Mouse (Mus musculus): ENCODE measurements around the gene Dgki. TPM values are rescaled to one million over a fixed set of nuclear protein-coding genes. Genes with fewer than 3 reads are reported as not detected.
A peak's percentile ranks its signal among the peaks of the same experiment; 100 is the strongest.

Dgki gene
- total RNA-seq, 2 experiments from 2014 or later, result 0.61 to 1.7 TPM

GRCm38 (mm10) chr6:36809747-36810285 is 490.2 kb downstream of the Dgki start, which contains the start of gene Ptn:
TSS of gene Ptn (minus strand) at chr6:36810220.
- peak; percentile 18 for DNase-seq

GRCm38 (mm10) chr6:36809311-36809726 is 490.7 kb downstream of the Dgki start:
- peak; percentile 18 for DNase-seq

DNA sequence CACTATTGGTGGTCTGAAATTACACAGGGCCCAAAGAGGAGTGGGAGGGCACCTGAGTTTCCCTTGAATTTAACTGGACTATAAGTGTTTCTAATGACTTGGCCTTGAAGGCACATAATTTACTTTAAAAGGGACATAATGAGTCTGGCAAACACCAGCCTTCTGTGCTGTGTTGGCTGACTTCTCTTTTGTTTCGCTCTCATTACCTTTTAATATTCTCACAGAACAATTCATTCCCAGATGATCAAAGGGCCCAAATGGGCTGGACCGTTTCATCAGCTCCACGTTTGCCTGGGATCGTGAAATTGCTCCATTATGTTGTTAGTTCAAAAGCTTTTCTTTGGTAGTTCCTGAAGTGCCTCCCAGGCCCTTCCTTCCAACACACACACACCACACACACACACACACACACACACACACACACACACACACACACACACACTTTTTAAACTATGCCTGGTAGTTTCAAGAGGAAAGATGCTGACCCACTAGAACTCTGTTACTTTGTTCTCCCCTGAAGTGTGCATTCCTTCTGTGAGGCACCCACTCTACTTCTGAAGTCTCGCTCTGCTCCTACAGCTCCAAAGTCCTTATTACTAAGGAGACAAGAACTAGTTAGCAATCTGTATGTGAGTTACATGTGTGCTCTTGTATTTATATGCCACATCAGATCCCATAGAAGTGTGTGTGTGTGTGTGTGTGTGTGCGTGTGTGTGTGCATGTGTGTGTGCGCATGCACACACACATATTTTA is 491.5 kb downstream of the Dgki start:
- no peak for DNase-seq

- DNase-seq, result no peak
Observed at GRCm38 (mm10) chr6:36806906-36807305, 493.1 kb downstream of the Dgki start.

GRCm38 (mm10) chr6:36800309-36800946 is 499.6 kb downstream of the Dgki start:
- no peak for DNase-seq

DNA sequence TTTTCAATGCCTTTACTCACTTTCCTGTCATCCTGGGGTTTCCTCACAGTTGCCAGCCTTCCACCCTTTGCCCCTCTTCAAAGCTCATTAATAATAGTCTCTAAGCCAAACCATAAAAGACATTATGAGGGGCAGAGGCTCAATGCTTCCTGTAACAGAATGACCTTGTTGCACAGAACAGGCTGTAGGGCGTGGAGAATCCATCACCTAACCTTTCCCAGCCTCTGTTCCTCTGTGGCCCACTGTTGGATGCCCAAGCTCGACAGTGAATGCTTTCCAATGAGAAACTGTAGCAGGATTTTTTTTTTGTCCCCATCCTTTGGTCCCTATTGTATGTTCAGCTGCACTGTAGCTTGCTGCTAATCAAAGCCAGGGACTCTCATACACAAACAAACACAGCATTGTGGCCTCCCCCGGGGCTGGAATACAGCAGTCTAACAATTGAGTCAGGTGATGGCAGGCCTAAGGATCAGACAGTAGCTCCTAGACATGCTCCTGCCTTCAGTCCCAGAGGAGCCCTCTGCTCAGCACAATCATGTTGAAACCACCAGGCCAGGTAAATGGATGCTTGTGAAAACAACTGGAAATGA is 502.8 kb downstream of the Dgki start:
- DNase-seq, result no peak

Other genes starting within 250 kb of the Dgki start
- 10 to 100 TPM; 18.2 to 24.0 TPM for gene Creb3l2, start 142.0 kb upstream of the Dgki start, total RNA-seq (2021)
- gene Akr1d1, start 230.0 kb upstream of the Dgki start, total RNA-seq (2021), result under 1 TPM in 1 of 2 experiments, not detected in 1; 0.25 TPM

Data from gastrocnemius, postnatal 10 days (tissue).